Mouse (Mus musculus): ENCODE results near the gene Osbpl2. TPM values are rescaled to one million over a fixed set of nuclear protein-coding genes. Genes with fewer than 3 reads are reported as not detected.

The Osbpl2 gene
- polyA plus RNA-seq, 1 experiment from 2014 or later: 37.4 TPM

DNA sequence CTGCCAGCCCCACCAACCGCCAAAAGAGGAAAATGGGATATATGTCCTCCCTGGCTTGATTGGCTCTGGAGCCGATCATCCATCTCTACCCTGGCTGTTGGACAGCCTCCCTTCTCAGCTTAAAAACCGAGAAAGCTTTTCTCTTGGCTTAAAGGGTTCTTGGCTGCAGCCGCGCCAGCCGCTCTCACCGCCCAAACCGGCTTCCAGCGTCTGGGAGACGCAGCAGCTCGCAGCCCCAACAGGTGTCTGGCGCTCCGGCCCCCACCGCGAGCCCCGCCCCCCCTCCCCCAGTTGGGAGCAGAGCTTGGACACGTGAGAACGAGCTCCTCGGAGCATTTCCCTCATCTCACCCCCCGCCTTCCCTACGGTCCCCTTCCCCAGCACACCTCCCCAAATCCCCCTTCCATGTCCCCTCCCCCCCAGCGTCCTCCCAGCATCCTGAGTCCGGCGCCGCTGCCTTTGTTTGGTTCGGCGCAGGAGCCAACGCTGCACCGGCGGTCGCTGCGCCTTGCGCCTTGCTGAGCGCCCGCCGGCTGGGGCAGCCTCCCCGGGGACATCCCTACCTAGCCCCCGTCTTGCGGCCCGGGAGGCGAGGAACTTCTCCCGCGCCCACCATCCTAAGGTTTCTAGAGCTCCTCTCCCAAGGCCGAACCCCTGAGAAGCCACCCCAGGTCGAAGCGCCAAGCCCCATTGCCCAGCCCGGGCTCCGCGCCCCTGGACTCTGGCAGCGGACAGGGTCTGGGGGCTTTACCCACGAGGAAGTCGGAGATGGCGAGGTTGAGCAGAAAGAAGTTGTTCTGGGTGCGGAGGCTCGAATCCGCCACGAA lies 15.7 kb upstream of the Osbpl2 start:
- Histone ChIP-seq H3K4me3 (ENCODE audit: low read depth, low read length) (peak overlapping the region; percentile 48), H3K9ac (ENCODE audit: low read depth, low read length) (no peak overlapping the region), H3K4me2 (ENCODE audit: low read depth, low read length) (peak overlapping the region; percentile 96), H3K9me3 (ENCODE audit: control insufficient read depth, low read length) (no peaks in the 10 kb centered on the region), H3K36me3 (ENCODE audit: control insufficient read depth, insufficient read depth, low read length) (no peaks in the 10 kb centered on the region), H3K27me3 (replicated peaks; ENCODE audit: control insufficient read depth, insufficient read depth, low read length) (peaks cover 76% of the 10 kb centered on the region), H3K4me1 (ENCODE audit: control insufficient read depth, insufficient read depth, low read length) (peaks cover 12% of the 10 kb centered on the region; the same call in 1 of the 2 replicates), H3K27ac (replicated peaks; ENCODE audit: low read depth, low read length) (no peak overlapping the region)
- 2% methylated on average over 34 of the region's 57 CpGs for WGBS
- DNase-seq (ENCODE audit: low spot score) (no peak), ATAC-seq (ENCODE audit: low read depth) (no peak)

DNA sequence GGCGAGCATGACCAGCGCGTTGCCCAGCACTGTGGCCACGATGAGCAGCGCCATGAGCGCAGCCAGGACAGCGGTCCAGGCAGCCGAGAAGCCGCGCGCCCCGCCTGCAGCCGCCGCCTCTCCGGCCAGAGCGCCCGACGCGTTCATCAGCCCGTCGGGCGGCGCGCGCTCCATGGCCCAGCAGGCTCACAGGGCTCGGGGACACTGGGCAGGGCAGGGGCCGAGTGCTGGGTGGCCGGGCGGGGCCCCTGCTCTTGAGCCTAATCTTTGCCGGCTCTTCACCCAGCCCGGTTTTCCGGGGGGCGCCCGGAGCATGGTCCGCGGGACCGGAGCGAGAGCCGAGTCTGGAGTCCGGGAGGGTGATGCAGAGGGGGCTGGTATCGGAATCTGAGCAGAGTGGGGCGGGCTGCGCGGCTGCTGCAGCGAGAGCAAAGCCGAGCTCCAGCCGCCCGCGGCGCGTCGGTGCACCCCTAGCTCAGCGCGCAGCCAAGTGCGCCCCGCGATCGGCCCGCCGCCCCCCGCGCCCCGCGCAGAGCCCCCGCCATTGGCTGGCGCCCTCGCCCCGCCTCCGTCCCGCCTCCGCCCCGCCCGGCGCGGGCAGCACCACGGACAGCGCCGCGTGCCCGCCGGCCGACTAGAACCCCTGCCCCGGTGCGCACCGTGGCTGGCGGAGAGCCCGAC lies 15.0 kb upstream of the Osbpl2 start, which contains the start of gene Hrh3:
Gene Hrh3, minus strand, starts transcription at position 511 of the 681 bp plus-strand sequence.
- DNase-seq (ENCODE audit: low spot score) (peak; percentile 79), ATAC-seq (ENCODE audit: low read depth) (peak; percentile 91)
- Histone ChIP-seq H3K4me2 (ENCODE audit: low read depth, low read length) (peak within 1 kb of the TSS; percentile 96), H3K27me3 (replicated peaks; ENCODE audit: control insufficient read depth, insufficient read depth, low read length) (peaks cover 69% of the 10 kb centered on the region), H3K9ac (ENCODE audit: low read depth, low read length) (no peak within 1 kb of the TSS), H3K4me1 (ENCODE audit: control insufficient read depth, insufficient read depth, low read length) (peaks cover 12% of the 10 kb centered on the region; the same call in 1 of the 2 replicates), H3K27ac (replicated peaks; ENCODE audit: low read depth, low read length) (no peak within 1 kb of the TSS), H3K36me3 (ENCODE audit: control insufficient read depth, insufficient read depth, low read length) (no peaks in the 10 kb centered on the region), H3K9me3 (ENCODE audit: control insufficient read depth, low read length) (no peaks in the 10 kb centered on the region), H3K4me3 (ENCODE audit: low read depth, low read length) (peak within 1 kb of the TSS; percentile 48)
- WGBS: 0% methylated on average over 12 of the region's 87 CpGs

DNA sequence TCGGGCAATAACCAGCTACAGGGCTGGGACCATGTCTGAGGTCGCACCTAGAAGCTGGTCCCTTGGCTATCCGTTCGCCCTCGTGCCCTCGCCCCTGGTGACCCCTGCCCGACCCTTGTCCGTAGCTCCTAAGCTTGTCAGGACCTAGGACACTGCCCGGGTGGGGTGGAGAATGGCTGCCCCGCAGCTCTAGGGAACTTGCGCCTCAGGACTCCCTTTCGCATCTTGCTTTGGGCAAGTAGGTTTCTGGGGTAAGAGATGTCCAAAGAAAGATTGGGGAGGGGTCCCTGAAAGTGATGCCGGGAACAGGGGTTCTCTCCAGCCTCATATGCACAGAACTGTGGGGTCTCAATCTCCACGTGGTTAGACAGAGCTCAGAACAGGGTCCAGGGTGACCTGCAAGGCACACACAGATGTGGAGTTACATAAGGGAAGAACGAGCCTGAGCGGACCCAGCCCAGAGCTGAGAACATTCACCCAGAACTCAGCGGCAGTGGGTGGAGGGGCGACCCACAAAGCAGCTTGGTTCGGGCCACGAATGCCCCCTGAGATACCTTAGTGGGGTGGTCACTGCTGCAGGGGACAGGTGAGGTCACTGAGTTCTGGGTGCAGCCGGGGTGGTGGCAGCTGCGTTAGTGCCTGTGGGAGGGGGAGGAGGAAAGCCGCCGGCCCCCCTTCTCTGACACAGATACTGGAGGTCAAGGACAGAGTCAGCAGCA lies 14.3 kb upstream of the Osbpl2 start:
- peak overlapping the region; percentile 48 for H3K4me3 ChIP-seq (ENCODE audit: low read depth, low read length)
- peaks cover 12% of the 10 kb centered on the region; the same call in 1 of the 2 replicates for H3K4me1 ChIP-seq (ENCODE audit: control insufficient read depth, insufficient read depth, low read length)
- no peaks in the 10 kb centered on the region for H3K36me3 ChIP-seq (ENCODE audit: control insufficient read depth, insufficient read depth, low read length)
- WGBS: 8% methylated on average over 21 of the region's 24 CpGs
- no peaks in the 10 kb centered on the region for H3K9me3 ChIP-seq (ENCODE audit: control insufficient read depth, low read length)
- no peak overlapping the region for H3K27ac ChIP-seq (replicated peaks; ENCODE audit: low read depth, low read length)
- no peak overlapping the region for H3K9ac ChIP-seq (ENCODE audit: low read depth, low read length)
- H3K4me2 ChIP-seq (ENCODE audit: low read depth, low read length): peak overlapping the region; percentile 96
- H3K27me3 ChIP-seq (replicated peaks; ENCODE audit: control insufficient read depth, insufficient read depth, low read length): peaks cover 62% of the 10 kb centered on the region
- ATAC-seq (ENCODE audit: low read depth) (no peak), DNase-seq (ENCODE audit: low spot score) (no peak)

DNA sequence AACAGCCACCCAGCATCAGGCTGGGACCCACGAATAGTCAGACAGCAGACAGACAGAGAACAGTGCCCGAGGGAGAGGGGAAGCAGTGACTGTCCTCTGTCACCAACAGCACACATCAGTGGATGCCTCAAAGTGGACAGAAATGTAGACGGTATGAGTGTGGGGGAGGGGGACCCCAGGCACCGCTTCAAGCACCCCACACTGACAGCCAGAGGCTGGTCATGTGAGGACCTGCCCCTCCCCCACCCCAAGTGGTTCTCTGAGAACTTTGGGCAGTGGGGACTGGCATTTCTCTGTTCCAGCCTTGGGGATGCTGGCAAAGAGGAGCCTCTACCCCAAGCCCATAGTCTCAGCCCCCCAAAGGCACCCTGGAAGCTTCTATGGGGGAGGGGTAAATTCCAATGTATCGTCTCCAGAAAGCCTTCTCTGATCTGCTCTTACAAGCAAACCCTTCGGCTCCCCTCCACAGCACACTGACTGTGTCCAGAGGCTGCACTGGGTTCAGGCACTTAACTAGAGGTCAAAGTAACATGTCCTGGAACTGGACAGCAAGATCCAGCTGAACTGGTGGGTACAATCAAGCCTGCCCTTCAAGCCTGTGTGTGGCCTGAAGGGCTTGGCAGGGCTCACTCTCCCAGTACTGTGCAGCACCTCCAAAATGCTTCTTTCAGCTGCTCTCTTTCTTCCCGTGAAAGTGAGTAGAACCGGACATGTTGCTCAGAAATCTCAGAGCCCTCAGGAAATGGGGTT lies 13.5 kb upstream of the Osbpl2 start:
- Histone ChIP-seq H3K9me3 (ENCODE audit: control insufficient read depth, low read length) (no peaks in the 10 kb centered on the region), H3K4me2 (ENCODE audit: low read depth, low read length) (no peak overlapping the region), H3K4me1 (ENCODE audit: control insufficient read depth, insufficient read depth, low read length) (peaks cover 12% of the 10 kb centered on the region; the same call in 1 of the 2 replicates), H3K9ac (ENCODE audit: low read depth, low read length) (no peak overlapping the region), H3K4me3 (ENCODE audit: low read depth, low read length) (no peak overlapping the region), H3K36me3 (ENCODE audit: control insufficient read depth, insufficient read depth, low read length) (no peaks in the 10 kb centered on the region), H3K27ac (replicated peaks; ENCODE audit: low read depth, low read length) (no peak overlapping the region), H3K27me3 (replicated peaks; ENCODE audit: control insufficient read depth, insufficient read depth, low read length) (peaks cover 54% of the 10 kb centered on the region)
- ATAC-seq (ENCODE audit: low read depth) (no peak), DNase-seq (ENCODE audit: low spot score) (no peak)
- WGBS: 23% methylated on average over 8 of the region's 8 CpGs

DNA sequence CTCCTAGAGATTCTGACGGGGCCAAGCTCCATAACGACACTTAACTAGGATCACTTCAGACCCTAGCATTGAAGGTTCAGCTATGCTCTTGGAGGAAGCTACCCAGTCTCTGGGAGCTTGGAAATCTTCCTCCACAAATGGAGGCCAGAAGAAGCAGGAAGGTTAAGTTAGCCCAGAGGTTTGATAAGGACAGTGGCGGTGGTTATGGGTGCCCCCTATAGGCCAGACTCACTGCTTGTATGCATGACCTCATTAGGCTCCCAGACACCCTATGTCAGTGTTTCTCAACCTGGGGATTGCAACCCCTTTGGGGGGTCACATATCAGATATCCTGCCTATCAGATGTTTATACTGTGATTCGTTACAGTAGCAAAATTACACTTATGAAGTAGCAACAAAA lies 12.0 kb upstream of the Osbpl2 start:
- Histone ChIP-seq H3K27ac (replicated peaks; ENCODE audit: low read depth, low read length) (no peak overlapping the region), H3K9me3 (ENCODE audit: control insufficient read depth, low read length) (no peaks in the 10 kb centered on the region), H3K4me1 (ENCODE audit: control insufficient read depth, insufficient read depth, low read length) (peaks cover 12% of the 10 kb centered on the region; the same call in 1 of the 2 replicates), H3K4me2 (ENCODE audit: low read depth, low read length) (no peak overlapping the region), H3K27me3 (replicated peaks; ENCODE audit: control insufficient read depth, insufficient read depth, low read length) (peaks cover 39% of the 10 kb centered on the region), H3K36me3 (ENCODE audit: control insufficient read depth, insufficient read depth, low read length) (no peaks in the 10 kb centered on the region), H3K4me3 (ENCODE audit: low read depth, low read length) (no peak overlapping the region), H3K9ac (ENCODE audit: low read depth, low read length) (no peak overlapping the region)
- ATAC-seq (ENCODE audit: low read depth): no peak
- WGBS: 56% methylated on average over 4 of the region's 4 CpGs
- DNase-seq (ENCODE audit: low spot score): no peak

DNA sequence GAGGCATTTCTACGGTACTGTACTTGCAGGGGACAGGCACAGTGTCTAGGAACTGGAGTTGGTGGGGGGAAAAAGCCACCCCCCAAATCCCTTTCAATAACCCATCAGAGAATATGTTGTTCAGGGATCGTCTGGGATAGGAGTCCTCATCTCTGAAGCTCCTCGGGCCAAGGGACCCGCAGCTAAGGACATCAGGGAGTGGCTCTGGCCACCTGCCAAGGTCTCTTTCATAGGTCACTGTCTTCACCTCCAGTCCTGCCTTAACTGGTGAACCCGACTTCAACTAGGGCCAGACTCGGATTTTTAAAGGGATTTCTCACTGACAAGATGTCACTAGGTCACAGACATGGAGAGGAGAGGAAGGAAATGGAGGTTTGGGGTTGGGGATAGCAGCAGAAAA lies 10.8 kb upstream of the Osbpl2 start:
- peaks cover 12% of the 10 kb centered on the region; the same call in 1 of the 2 replicates for H3K4me1 ChIP-seq (ENCODE audit: control insufficient read depth, insufficient read depth, low read length)
- H3K9ac ChIP-seq (ENCODE audit: low read depth, low read length): no peak overlapping the region
- DNase-seq (ENCODE audit: low spot score) (no peak), ATAC-seq (ENCODE audit: low read depth) (no peak)
- no peak overlapping the region for H3K4me2 ChIP-seq (ENCODE audit: low read depth, low read length)
- H3K9me3 ChIP-seq (ENCODE audit: control insufficient read depth, low read length): no peaks in the 10 kb centered on the region
- no peaks in the 10 kb centered on the region for H3K36me3 ChIP-seq (ENCODE audit: control insufficient read depth, insufficient read depth, low read length)
- 61% methylated on average over 6 of the region's 6 CpGs for WGBS
- no peak overlapping the region for H3K4me3 ChIP-seq (ENCODE audit: low read depth, low read length)
- H3K27me3 ChIP-seq (replicated peaks; ENCODE audit: control insufficient read depth, insufficient read depth, low read length): peaks cover 27% of the 10 kb centered on the region
- no peak overlapping the region for H3K27ac ChIP-seq (replicated peaks; ENCODE audit: low read depth, low read length)

DNA sequence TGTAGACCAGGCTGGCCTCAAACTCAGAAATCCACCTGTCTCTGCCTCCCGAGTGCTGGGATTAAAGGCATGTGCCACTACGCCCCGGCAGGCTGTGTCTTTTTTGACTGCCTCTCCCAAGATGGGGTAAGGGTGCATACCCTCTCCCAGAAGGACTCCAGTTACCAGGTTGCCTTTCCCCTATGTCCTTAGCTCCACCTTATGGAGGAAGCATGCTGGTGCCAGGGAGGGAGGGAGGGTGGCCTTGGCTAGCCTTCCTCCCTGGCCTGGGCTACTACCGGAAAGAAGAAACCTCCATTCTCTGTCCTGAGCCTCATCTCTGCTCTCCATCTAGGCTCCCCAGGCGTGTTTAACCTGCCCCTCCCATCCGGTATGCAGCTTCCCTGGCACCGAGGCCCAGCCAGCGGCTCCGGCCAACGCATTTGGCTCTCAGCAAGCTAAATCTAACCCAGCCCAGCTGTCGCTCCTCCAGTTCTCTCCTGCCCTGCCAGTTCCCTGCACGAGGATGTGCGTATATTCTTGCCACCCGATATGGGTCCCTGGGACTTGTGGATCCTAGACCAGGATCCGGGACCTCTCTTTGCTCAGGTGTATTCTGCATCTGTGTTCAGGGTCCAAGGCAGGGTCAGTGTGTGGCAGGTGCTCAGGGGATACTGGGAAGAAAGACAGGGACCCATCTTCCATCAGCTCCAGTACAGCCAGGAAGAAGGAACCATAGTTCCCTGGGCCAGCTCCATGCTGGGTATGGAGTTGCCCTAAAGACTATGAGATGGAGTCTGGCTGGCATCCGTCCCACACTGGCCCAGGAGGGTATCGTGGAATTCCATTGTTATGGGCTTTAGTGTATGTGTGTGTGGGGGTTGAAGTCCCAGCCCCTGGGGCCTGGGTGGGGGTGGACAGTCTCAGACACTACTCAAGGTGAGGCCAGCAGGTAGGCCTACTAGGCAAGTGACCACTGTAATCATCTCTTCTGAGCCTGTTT lies 4.9 kb upstream of the Osbpl2 start:
- Histone ChIP-seq H3K4me1 (ENCODE audit: control insufficient read depth, insufficient read depth, low read length) (peaks cover 3% of the 10 kb centered on the region; the same call in 1 of the 2 replicates), H3K9me3 (ENCODE audit: control insufficient read depth, low read length) (no peaks in the 10 kb centered on the region), H3K4me2 (ENCODE audit: low read depth, low read length) (no peak overlapping the region), H3K4me3 (ENCODE audit: low read depth, low read length) (no peak overlapping the region), H3K36me3 (ENCODE audit: control insufficient read depth, insufficient read depth, low read length) (no peaks in the 10 kb centered on the region), H3K9ac (ENCODE audit: low read depth, low read length) (no peak overlapping the region), H3K27ac (replicated peaks; ENCODE audit: low read depth, low read length) (no peak overlapping the region), H3K27me3 (replicated peaks; ENCODE audit: control insufficient read depth, insufficient read depth, low read length) (no peaks in the 10 kb centered on the region)
- DNase-seq (ENCODE audit: low spot score) (peak; percentile 51), ATAC-seq (ENCODE audit: low read depth) (no peak)
- WGBS: 51% methylated on average over 17 of the region's 17 CpGs
